Mouse (Mus musculus): ENCODE measurements around the gene Hmox1.

Hmox1 gene

DNA sequence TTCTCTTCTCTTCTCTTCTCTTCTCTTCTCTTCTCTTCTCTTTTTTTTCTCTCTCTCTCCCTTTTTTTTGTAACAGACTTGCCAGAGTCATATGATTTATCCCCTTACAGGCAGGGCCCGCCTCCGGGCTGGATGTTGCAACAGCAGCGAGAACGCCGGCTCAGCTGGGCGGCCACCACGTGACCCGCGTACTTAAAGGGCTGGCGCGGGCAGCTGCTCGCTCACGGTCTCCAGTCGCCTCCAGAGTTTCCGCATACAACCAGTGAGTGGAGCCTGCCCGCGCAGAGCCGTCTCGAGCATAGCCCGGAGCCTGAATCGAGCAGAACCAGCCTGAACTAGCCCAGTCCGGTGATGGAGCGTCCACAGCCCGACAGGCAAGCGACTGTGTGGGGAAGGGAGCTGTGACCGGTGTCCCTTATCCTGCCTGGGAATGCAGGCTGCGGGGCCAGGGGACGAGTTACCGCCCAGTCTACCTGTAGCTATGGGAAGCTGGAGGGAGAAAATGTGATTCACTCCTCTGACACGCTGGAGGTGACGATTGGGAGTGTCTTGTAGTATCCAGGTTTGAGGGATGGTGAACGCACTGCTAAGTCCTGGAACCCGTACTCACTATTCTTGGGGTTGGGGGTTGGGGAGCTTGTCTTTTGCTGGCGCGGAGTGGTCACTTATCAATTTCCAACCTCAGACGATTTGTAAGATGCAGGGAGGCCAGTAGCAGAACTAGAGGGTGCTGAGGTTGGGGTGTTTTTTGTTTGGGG is at the start of gene Hmox1:
Hmox1 (plus strand) TSS at position 223 of the 758 bp plus-strand sequence.
- peak; percentile 83 for DNase-seq (ENCODE audit: low read depth, low spot score)

DNA sequence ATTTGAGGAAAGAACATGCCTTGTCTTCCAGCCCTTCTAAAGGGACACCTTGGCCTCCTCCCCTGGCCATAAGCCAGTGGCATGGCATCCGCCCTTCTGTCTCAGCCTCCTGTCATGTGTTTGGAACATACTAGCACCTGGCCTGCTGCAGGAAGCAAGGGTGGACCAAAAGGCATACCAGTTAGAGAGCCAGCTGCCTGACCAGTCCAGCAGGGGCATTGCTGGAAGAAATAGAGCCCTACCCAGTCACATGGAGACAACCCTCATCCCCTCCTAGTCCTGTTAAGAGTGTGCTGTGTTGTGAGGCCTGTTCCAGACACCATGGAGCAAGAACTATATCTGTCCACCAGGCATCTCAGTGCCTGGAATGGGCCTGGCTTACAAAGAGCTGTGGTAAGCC is 47.1 kb upstream of the Hmox1 start:
- DNase-seq (ENCODE audit: low read depth, low spot score), result no peak

DNA sequence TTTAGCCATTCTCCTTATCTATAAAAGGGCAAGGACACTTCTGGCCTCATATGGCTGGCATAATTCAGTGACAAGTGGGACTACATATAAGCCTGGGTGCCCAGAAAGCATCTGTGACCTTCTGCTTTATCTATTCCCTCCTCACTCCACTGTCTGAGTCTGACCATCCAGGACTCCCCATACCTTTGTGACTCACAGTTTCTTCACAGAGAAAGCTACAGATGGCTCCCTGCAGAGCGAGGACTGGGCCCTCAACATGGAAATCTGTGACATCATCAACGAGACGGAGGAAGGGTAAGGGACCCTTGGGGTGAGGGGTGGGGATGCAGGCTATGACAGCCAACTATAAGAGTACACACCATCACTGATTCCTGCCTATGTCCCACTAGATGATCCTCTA is 45.6 kb upstream of the Hmox1 start:
- DNase-seq (ENCODE audit: low read depth, low spot score), result no peak

DNA sequence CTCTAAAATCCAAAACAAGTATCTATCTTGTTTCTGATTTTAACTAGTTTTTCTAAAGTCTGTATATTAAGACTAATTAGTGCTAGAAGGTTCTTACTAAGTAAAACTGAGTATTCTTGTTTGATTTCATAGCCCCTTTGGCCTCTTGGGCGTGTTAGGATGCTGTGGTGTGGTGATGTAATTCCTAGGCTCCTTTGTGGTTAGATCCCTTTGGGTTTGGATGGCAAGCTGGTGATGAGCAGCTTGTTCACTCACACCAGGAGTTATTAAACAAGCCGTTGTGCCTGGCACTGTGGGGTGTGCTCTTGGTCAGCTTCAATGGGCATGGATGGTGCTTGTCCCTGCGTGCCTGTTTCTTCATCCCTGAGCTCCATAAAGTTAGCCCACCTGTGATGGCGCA is 40.1 kb upstream of the Hmox1 start:
- DNase-seq (ENCODE audit: low read depth, low spot score), result no peak

DNA sequence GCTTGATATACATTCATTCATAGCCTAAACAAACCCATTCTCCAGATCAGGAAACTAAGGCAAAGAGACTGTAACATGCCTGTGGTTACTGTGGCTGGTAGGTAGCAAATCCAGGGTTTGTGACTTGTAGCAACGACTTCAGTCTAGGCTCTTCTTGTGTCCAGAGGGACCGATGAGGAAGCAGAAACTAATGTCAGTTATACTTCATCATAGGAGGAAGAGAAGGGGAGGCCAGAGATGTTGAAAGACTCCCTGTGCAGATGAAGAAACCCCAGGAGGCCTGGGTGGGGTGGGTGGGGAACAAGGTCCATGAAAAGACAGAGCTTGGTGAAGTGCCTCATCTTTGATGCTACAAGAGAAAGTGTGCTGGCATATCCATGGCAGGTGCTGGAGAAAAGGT is 37.7 kb upstream of the Hmox1 start:
- DNase-seq (ENCODE audit: low read depth, low spot score), result no peak

DNA sequence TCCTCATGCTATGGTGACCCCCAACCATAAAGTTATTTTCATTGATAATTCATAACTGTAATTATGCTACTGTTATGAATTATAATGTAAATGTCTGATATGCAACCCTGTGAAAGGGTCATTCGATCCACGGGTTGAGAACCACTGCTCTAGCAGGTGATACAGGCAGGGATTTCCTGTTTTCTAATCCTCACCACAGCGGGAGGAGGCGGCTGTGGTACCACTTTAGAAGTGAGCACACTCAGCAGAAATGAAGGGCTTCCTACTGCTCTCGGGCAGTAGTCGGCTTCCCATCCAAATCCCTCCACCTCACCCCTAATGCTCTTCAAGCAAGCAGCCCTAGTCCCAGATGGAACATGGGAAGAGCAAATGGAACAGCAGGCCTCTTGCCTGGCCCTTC is 33.4 kb upstream of the Hmox1 start:
- no peak for DNase-seq (ENCODE audit: low read depth, low spot score)

DNA sequence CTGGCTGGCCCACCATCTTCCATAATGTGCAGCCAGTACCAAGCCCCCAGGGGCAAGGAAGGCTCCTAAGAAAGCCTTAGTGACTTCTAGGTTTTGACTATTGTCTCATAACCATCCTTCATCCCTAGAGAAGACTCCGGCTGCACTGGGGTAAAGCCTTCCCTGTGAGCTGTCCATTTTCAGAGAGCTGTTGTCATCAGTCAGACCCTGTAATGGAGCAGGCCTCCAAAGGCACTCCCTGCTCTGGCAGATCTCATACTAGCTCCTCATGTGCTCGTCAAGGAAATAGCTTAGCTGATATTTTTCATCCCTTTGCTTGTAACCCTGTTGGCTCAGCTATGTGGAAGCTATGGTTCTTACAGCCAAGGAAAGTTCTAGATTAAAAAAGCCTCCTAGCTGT is 32.6 kb upstream of the Hmox1 start:
- no peak for DNase-seq (ENCODE audit: low read depth, low spot score)

DNA sequence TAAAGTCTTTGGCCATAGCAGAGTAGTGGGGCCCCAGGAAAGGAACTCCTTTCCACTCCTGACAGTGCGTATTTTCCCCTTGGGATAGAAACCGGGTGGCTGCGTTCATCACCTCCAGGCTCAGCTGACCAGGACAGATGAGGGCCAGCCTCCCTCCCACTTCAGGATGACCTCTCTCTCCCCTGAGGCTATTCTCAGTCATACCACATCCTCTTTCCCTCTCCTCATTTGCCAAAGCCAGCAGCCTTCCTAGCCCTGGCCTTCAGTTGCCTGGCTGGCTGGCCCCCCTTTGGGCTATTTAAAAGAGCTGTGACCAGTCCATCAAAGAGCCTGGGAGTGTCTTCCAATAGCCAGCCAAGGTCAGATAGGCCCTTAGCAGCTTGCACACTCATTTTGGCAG is 30.1 kb upstream of the Hmox1 start:
- no peak for DNase-seq (ENCODE audit: low read depth, low spot score)

DNA sequence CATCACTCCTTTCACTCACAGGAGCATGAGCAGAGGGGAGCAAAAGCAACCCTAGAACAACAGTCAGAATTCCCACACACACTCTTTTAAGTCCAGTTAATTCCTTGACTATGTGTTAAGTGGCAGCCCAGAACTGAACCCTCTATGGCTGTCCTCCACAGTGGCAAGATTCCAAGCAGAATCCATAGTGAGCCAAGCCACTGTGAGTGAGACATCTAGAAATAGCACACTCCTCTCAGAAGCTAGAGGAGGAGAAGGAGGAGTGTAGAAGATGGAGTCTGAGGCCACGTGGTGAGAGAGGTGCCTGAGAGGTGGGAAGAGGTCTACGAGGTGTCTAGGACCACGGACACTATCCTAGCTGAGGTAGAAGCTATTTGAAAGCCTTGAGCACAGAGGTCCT is 28.6 kb upstream of the Hmox1 start:
- DNase-seq (ENCODE audit: low read depth, low spot score), result no peak

DNA sequence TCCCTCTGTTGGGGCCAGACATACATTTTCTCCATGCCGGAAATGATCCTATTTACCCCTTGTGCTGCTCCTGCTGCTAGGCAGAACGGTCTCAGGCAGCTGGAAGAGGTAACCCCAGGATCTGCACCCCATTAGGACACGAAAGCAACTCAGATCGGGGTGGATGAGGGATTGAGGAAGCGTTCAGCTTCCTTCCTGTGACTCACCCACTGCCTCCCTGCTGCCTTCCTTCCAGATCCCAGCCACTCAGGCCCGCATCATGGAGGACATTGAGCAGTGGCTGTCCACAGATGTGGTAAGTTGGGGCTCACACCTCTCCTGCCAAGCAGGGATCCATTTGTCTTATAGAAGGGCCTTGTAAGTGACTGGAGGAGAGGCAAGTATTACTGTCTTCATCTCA is 26.1 kb upstream of the Hmox1 start:
- DNase-seq (ENCODE audit: low read depth, low spot score), result no peak

DNA sequence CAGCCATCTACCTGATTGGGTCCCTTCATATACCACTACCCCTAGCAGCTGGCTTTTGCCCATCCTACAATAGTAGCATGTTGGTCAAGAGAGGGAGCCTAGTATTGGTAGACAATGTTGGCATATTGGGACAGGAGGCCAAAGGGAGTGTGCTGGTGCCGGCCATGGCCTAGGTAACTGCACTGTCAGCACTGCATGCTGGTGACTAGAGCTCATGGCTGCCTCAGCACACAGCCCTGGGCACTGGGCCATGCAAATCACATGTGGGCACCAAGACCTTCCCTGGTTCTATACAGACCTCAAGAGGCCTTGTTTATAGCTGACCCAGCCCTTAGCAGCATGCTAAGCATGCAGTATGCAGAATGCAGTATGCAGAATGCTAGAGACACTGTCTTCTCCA is 23.1 kb upstream of the Hmox1 start:
- DNase-seq (ENCODE audit: low read depth, low spot score), result no peak

DNA sequence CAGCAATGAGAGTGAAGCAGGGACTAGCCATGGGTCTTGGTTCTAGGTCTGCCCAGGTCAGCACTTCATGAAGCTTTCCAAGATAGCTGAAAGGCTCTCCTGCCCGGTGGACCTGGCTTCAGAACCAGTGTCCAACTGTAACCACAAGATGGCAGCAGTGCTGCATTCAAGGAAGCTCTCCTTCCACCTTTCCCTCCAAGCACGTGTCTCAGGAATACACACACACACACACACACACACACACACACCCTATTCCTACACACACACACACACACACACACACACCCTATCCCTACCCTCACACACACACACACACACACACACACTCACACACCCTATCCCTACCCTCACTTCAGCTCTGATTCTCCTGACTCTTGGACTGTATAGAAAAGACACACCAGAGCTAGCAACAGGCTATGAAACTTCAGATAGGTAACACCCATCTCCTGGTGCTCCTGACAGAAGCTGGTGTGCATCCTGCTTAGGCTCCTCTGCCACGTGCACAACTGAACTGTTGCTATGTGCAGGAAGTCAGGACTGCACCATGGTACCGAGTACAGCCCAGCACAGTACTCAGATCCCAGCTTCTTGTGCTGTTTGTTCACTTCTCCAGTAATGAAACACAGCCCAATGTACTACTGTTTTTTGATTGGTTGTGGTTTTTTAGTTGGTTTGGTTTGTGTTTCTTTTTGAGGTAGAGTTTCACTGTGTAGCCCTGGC is 21.6 kb upstream of the Hmox1 start:
- DNase-seq (ENCODE audit: low read depth, low spot score), result peak; percentile 67

DNA sequence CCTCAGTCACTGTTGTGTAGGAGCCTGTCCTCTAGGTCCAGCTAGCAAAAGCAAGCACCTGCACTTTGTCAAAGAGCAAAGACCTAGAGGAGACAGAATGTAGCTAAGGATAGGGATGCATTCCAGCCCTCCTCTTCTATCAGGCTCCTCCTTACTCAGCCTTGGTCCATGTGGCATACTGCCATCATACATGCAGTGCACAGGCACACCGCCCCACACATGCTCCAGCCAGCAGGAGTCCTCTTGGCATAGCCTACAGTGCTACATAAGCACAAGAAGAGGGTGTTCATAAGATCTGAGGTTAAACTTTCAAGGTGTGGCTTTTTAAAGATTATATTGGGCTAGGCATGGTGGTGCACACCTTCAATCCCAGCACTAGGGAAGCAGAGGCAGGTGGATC is 18.5 kb upstream of the Hmox1 start:
- DNase-seq (ENCODE audit: low read depth, low spot score), result no peak

DNA sequence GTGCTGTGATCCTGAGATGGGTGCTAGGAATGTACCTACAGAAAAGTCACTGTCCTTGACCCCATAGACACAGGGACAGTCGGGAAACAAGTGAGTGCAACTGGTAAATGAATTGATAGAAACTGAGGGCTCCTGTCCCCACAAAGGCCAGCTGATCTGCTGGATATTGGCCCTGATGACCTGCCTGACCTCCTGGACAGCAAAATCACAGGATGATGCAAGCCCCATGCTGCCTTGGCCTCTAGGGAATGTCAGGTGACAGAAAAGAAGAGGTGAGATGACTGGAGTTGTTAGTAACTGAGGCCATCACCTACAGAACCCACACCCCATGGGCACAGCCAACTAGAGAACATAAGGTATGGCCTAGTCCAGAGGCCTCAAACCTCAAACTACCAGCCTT is 15.2 kb upstream of the Hmox1 start:
- no peak for DNase-seq (ENCODE audit: low read depth, low spot score)

DNA sequence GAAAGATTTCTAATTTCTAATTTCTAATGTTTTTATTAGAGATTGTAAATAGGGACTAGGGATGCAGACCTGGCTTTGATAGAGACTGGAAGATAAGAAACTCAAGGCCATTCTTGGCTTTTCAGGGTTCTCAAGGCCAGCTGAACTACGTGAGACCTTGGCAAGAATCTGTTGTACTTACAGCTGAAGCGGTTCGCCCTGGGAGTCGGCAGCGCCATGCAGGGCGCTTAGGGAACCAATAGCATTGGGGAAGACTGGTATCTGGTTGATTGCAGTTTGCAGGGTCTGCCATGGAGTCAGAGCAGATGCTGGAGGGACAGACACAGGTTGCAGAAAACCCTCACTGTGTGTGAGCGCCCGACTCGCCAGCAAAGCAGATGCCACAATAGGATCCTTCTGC is 14.6 kb upstream of the Hmox1 start:
- DNase-seq (ENCODE audit: low read depth, low spot score), result no peak

DNA sequence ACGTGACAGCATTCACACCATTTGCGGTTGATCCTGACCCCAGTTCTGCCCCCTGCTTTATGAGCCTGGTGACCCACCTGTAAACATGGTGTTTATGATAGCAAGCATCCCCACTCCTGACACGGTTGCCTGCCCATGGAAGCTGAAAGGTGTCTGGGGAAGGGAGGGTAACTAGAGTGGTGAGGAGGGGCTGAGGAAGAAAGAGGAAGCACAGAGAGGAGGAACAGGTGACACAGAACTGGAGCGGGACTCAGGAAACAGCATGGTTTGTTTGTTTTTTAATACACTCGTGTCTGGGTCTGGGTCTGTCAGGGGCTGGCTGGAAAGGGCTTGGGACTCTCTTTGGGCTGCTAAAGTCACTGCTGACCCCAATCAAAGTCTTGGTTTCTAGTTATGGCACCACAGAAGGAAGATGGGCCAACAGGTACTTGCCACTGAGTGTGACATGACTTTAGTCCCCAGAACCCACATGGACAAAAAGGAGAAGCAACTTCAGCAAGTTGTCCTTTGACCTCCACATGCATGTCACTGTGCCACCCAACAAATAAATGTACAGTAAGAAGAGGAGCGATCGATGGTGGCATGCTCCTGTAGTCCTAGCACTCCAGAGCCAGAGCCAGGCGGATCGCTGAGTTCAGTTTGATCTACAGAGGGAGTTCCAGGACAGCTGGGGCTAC is 11.9 kb upstream of the Hmox1 start:
- DNase-seq (ENCODE audit: low read depth, low spot score), result no peak

DNA sequence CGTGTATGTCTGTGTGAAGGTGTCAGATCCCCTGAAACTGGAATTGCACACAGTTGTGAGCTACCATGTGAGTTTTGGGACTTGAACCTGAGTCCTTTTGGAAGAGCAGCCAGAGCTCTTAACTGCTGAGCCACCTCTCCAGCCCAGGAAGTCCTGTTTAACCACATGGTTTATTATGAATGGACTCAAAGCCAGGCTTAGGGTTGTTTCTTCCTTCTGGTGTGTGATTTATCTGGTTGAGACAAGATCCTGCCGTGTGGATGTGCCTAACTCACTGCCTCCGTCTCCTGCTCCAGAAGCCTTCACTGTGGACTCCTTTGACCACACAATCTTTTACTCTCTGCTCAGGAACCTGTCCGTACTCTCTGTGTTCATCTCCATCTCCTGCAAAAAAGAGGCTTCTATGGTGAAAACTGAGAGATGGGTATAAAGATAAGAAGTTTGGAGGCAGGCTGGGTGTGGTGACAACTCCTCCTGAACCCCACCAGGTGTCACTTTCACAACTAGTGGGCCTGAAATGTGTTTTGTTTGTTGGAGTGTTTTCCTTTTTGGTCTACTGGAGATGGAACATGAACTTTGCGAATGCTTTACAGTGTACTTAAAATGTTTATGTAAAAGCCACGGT is 11.1 kb upstream of the Hmox1 start:
- DNase-seq (ENCODE audit: low read depth, low spot score), result no peak

DNA sequence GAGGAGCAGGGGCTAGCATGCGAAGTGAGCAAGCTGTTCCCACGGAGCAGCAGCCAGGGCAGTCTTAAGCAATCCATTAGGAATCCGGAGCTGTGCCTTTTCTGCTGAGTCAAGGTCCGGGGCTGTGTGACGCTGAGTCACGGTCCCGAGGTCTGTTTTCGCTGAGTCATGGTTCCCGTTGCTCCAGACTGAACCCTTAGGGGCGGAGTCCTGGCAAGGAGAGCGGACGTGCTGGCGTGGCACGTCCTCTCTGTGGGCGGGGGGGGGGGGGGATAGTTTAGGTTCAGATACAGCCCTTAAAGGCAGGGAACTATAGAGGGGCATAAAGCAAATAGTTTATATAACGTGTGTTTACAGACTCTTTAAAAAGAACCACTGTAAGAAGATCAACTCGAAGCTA is 9.6 kb upstream of the Hmox1 start:
- DNase-seq (ENCODE audit: low read depth, low spot score), result peak; percentile 86

DNA sequence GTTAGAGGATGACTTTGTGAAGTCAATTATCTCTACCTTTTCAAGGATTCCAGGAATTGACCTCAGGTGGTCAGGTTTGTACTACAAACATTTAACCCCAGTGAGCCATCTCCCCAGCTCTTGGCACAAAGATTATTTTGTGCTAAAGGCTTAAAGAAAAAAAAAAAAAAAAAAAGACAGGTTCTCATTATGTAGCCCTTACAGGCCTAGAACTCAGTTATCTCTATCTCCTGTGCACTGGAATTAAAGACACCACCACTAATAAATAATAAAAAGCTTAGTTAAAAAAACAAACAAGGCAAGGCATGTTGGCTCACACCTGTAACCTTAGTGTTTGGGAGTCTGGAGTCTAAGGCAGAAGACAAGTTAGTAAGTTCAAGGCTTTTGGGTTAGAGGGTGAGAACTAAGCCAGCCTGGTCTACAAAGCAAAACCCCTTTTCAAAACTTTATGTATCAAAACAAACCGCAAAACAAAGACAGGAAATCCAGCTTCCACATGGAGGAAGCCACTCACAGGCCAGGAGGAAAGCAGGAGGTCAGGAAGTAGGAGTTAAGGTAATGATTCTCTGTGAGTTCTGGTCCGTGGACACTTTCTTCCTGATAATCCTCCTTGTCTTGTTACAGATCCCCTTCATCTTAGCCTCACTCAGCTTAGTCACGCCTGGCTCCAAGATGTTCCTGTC is 8.9 kb upstream of the Hmox1 start:
- no peak for DNase-seq (ENCODE audit: low read depth, low spot score)

DNA sequence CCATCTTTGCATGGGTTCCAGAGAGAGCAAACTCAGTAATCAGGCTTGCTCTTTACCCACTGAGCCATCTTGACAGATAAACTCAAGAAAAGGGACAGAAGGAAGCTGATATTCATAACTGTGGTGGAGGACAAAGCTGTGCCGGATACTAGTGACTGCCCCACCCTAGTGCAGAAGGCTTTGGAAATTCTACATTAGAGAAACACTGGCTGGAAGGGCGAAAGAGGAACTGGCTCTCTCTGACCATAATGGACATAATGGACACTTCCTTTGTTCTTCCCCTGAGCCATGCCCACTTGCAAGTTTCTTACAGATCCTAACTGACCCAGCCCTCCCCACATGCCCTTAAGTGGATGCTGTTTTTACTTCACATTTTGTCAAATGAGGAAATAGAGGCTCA is 7.4 kb upstream of the Hmox1 start:
- no peak for DNase-seq (ENCODE audit: low read depth, low spot score)

DNA sequence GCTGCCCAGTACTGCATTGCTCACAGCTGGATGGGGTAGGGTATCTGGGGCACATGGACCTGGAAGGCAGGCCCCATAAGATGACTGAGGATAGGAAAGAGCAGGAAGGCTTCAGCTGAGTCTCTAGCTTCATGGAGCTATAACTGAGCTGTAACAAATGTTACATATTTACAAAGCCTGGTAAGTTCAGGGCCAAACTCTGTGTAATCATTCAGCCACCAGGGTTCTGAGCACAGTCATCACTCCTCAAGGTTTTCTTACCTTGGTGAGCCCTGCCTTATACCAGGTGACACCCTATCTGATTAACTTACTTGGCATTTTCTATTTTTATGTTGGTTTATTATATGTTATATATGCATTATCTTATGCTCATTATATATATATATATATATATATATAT is 6.3 kb upstream of the Hmox1 start:
- DNase-seq (ENCODE audit: low read depth, low spot score), result no peak

All from embryo, embryonic 11.5 days (tissue).